Mouse (Mus musculus) left cerebral cortex, postnatal 36 days (tissue): ENCODE data around the gene Prkar2b. TPM values are rescaled to one million over a fixed set of nuclear protein-coding genes. Genes with fewer than 3 reads are reported as not detected.

Source experiments
- DNase-seq, 2 experiments: peaks; one replicate each; pipeline ENCODE4 v3.0.0; 2021 to 2022; ENCODE audit warnings: low spot score in 2 of 2, mixed read lengths in 1 of 2
- intact Hi-C: fragments of 180-260 bp; cut with DNase I; formaldehyde crosslinking; loops from one replicate; pipeline ENCODE4 v1.15.1; 2025
- total RNA-seq, 2 experiments: library from RNA; stranded (reverse); gene quantifications; 2 replicates each; pipeline ENCODE4 v1.2.3; 2021

The Prkar2b gene
- total RNA-seq, 2 experiments from 2014 or later: 76.0 to 84.6 TPM

DNA sequence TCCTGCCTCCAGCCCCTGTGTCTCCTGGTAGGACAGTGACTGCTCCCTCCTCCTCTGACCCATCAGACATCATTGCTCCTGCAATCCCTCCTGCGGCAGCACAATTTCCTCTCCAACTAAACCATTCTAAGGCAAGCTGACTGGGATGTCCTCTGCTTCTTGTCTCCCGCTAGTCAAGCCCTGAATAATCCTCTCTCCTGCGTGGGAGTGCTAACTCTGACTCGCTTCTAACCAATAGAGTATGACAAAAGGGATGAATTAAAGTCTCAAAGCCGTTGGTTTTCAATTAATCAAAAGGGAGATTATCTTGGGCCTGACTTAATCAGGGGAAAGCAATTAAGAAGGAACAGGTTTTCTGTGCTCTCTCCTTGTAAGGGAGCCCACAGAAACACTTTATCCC is 4.9 kb upstream of the Prkar2b start:
- DNase-seq: no peak
- intact Hi-C loops: no loop called here

- intact Hi-C loops: loop anchor here (2.0 to 5.0 kb wide), 2 partner anchors 82 to 94 kb away; no protein-coding TSS in a partner anchor
These were observed 628 bp downstream of the Prkar2b start for GRCm38 (mm10) chr12:32060247-32061089.

GRCm38 (mm10) chr12:32059707-32060106 is 1.4 kb downstream of the Prkar2b start:
- DNase-seq: peak; percentile 21 to 24
- intact Hi-C loops: loop anchor here (2.0 to 5.0 kb wide), 2 partner anchors 83 to 93 kb away; no protein-coding TSS in a partner anchor

More at GRCm38 (mm10) chr12:32060247-32061089, 628 bp downstream of the Prkar2b start:
- DNase-seq: no peak

GRCm38 (mm10) chr12:32059135-32059534 is 2.0 kb downstream of the Prkar2b start:
- no peak for DNase-seq
- intact Hi-C loops: no loop called here

- DNase-seq: no peak
- intact Hi-C loops: no loop called here
These were observed 3.5 kb downstream of the Prkar2b start for GRCm38 (mm10) chr12:32057461-32058199.

DNA sequence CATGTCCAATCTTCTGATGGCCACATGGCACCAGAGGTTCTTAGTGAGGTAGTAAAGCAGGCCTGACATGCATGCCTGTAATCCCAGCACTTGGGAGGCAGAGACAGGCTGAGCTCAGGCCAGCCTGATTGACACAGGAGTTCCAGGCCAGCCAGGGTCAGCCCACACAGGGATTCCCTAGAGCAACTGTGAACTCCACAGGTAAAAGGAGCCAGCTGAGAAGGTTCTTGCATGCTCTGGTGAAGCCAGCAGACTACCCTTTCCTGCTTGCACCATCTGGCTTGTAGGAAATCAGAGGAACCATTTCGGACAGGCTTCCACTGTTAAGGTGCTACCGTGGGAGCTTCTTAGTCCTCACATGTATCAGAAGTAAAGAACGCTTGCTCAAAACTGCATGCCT is 5.3 kb downstream of the Prkar2b start:
- intact Hi-C loops: no loop called here

GRCm38 (mm10) chr12:32054476-32055166 is 6.5 kb downstream of the Prkar2b start:
- DNase-seq: no peak
- intact Hi-C loops: no loop called here

More for the DNA sequence above, 5.3 kb downstream of the Prkar2b start:
- DNase-seq: no peak

GRCm38 (mm10) chr12:32053637-32054366 is 7.3 kb downstream of the Prkar2b start:
- DNase-seq: no peak
- intact Hi-C loops: no loop called here

- no peak for DNase-seq
- intact Hi-C loops: no loop called here
These were observed 8.2 kb downstream of the Prkar2b start for GRCm38 (mm10) chr12:32052882-32053281.

- intact Hi-C loops: no loop called here
- no peak for DNase-seq
These were observed 10.9 kb downstream of the Prkar2b start for GRCm38 (mm10) chr12:32050165-32050564.

DNA sequence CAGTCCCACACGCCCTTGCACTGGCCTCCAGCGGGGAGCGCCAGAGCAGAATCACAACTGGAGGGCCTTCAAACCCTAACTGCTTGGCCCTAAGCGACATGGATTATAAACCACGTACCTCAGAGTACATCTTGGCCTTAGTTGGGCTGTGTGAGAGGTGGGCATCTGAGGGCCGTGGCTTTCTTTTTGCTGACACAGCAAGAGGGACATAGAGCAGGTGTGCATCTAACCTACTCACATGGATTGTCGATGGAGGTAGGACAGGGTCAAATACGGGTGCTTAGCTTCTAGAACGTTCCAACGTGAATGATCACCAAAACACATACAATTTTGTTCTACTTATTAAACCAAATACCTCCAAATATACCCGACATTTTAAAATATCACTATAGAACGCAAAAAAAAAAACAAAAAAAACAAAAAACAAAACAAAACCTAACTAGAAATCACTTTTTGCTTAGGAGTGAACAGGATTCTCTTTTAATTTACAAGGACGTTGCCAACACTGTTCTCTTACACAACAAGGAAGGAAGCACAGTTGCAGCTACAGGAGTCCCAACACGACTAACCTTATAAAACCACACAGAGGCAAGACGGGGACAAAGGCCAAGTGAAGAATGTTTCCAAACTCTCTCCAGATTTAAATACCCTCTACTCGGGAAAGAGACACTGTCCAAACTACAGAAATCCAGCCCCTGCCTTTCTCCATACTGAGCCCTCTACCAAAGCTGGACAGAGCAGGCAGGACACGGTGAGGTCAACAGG is 15.3 kb downstream of the Prkar2b start:
- intact Hi-C loops: no loop called here
- DNase-seq: no peak

GRCm38 (mm10) chr12:32044487-32045134 is 16.5 kb downstream of the Prkar2b start:
- DNase-seq: no peak
- intact Hi-C loops: no loop called here

GRCm38 (mm10) chr12:32033536-32033935 is 27.6 kb downstream of the Prkar2b start:
- no peak for DNase-seq
- intact Hi-C loops: no loop called here

- intact Hi-C loops: no loop called here
- DNase-seq: no peak
These were observed 28.2 kb downstream of the Prkar2b start for GRCm38 (mm10) chr12:32032917-32033316.

GRCm38 (mm10) chr12:32018376-32018750 is 42.7 kb downstream of the Prkar2b start:
- intact Hi-C loops: no loop called here
- DNase-seq: no peak

GRCm38 (mm10) chr12:32017636-32018375 is 43.3 kb downstream of the Prkar2b start:
- intact Hi-C loops: no loop called here
- DNase-seq: no peak

DNA sequence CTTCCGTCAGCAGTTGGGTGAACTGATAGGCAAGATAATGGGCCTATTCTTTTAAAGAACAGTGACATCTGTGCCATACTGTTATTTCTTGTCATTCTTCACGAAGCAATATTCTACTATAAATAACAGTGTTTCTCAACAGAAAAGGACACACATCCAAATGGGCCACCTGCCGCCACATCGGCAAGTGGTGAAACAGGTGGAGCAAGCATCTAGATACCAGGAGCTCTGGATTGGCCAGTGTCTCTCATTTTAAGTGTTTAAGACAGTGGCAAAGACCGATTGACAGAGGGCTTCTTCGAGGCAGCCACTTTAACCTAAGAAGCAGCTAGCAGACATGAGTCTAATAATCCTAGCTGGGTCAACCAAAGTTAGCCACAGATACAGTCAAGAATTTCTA is 44.6 kb downstream of the Prkar2b start:
- no peak for DNase-seq
- intact Hi-C loops: no loop called here
